Mouse (Mus musculus): ENCODE data around the gene Smyd1. TPM values are rescaled to one million over a fixed set of nuclear protein-coding genes. Genes with fewer than 3 reads are reported as not detected.
A peak's percentile ranks its signal among the peaks of the same experiment; 100 is the strongest.

The Smyd1 gene
- polyA plus RNA-seq, 1 experiment, result not detected

- Histone ChIP-seq H3K27me3 (ENCODE audit: control insufficient read depth) (no peaks in the 10 kb centered on the region), H3K4me1 (ENCODE audit: control insufficient read depth) (no peaks in the 10 kb centered on the region; the same call in 1 of the 2 replicates), H3K9me3 (ENCODE audit: control insufficient read depth, low read length) (no peaks in the 10 kb centered on the region), H3K4me3 (replicated peaks) (no peak overlapping the region), H3K36me3 (ENCODE audit: control insufficient read depth) (no peaks in the 10 kb centered on the region)
- TF ChIP-seq GATA1 (IDR thresholded peaks at IDR 0.05; ENCODE audit: low read length), result no peak
- TF ChIP-seq TAL1 (IDR thresholded peaks at IDR 0.05; ENCODE audit: low read length), result no peak
Observed at GRCm38 (mm10) chr6:71211917-71212316, 110.1 kb downstream of the Smyd1 start.

GRCm38 (mm10) chr6:71208691-71209090 lies 113.3 kb downstream of the Smyd1 start:
- Histone ChIP-seq H3K4me3 (replicated peaks) (no peak overlapping the region), H3K27me3 (ENCODE audit: control insufficient read depth) (no peaks in the 10 kb centered on the region), H3K9me3 (ENCODE audit: control insufficient read depth, low read length) (no peaks in the 10 kb centered on the region), H3K4me1 (ENCODE audit: control insufficient read depth) (no peaks in the 10 kb centered on the region; the same call in 1 of the 2 replicates), H3K36me3 (ENCODE audit: control insufficient read depth) (peaks cover 1% of the 10 kb centered on the region; the same call in 1 of the 2 replicates)
- no peak for TF ChIP-seq GATA1 (IDR thresholded peaks at IDR 0.05; ENCODE audit: low read length)
- TF ChIP-seq TAL1 (IDR thresholded peaks at IDR 0.05; ENCODE audit: low read length), result no peak

DNA sequence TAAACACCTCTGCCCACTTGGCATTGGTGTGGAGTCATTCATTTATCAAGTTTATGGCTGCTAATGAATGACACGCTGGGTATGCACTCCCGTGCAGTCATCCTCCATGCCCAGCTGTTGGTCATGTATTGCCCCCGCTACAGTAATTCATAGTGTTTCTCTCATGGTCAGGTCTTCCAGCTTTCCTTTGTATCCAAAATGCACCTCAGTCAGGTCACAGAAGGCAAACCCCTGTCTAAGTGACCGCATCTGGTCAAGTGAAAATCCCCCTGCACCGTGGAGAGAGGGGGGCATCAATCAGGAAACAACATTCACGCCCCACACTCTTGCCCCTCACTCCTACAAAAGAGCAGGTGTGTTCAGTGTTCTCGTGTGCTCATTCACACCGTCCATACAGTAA lies 117.9 kb downstream of the Smyd1 start:
- no peaks in the 10 kb centered on the region for H3K4me1 ChIP-seq (ENCODE audit: control insufficient read depth)
- no peaks in the 10 kb centered on the region for H3K27me3 ChIP-seq (ENCODE audit: control insufficient read depth)
- no peak overlapping the region for H3K4me3 ChIP-seq (replicated peaks)
- no peaks in the 10 kb centered on the region for H3K9me3 ChIP-seq (ENCODE audit: control insufficient read depth, low read length)
- H3K36me3 ChIP-seq (ENCODE audit: control insufficient read depth), result peaks cover 4% of the 10 kb centered on the region; the same call in 1 of the 2 replicates
- no peak for TF ChIP-seq TAL1 (IDR thresholded peaks at IDR 0.05; ENCODE audit: low read length)
- no peak for TF ChIP-seq GATA1 (IDR thresholded peaks at IDR 0.05; ENCODE audit: low read length)

GRCm38 (mm10) chr6:71203674-71204073 lies 118.4 kb downstream of the Smyd1 start:
- peaks cover 4% of the 10 kb centered on the region; the same call in 1 of the 2 replicates for H3K36me3 ChIP-seq (ENCODE audit: control insufficient read depth)
- no peaks in the 10 kb centered on the region for H3K4me1 ChIP-seq (ENCODE audit: control insufficient read depth)
- no peak overlapping the region for H3K4me3 ChIP-seq (replicated peaks)
- H3K27me3 ChIP-seq (ENCODE audit: control insufficient read depth), result no peaks in the 10 kb centered on the region
- TF ChIP-seq TAL1 (IDR thresholded peaks at IDR 0.05; ENCODE audit: low read length) (no peak), GATA1 (IDR thresholded peaks at IDR 0.05; ENCODE audit: low read length) (no peak)
- H3K9me3 ChIP-seq (ENCODE audit: control insufficient read depth, low read length), result no peaks in the 10 kb centered on the region

GRCm38 (mm10) chr6:71201925-71202324 lies 120.1 kb downstream of the Smyd1 start:
- Histone ChIP-seq H3K4me1 (ENCODE audit: control insufficient read depth) (no peaks in the 10 kb centered on the region), H3K36me3 (ENCODE audit: control insufficient read depth) (peaks cover 4% of the 10 kb centered on the region; the same call in 1 of the 2 replicates), H3K9me3 (ENCODE audit: control insufficient read depth, low read length) (no peaks in the 10 kb centered on the region), H3K27me3 (ENCODE audit: control insufficient read depth) (no peaks in the 10 kb centered on the region), H3K4me3 (replicated peaks) (no peak overlapping the region)
- TF ChIP-seq TAL1 (IDR thresholded peaks at IDR 0.05; ENCODE audit: low read length) (no peak), GATA1 (IDR thresholded peaks at IDR 0.05; ENCODE audit: low read length) (no peak)

- TF ChIP-seq GATA1 (IDR thresholded peaks at IDR 0.05; ENCODE audit: low read length) (no peak), TAL1 (IDR thresholded peaks at IDR 0.05; ENCODE audit: low read length) (no peak)
- Histone ChIP-seq H3K4me3 (replicated peaks) (peak within 1 kb of the TSS; percentile 8), H3K4me1 (ENCODE audit: control insufficient read depth) (no peaks in the 10 kb centered on the region), H3K36me3 (ENCODE audit: control insufficient read depth) (peaks cover 4% of the 10 kb centered on the region; the same call in 1 of the 2 replicates), H3K27me3 (ENCODE audit: control insufficient read depth) (no peaks in the 10 kb centered on the region), H3K9me3 (ENCODE audit: control insufficient read depth, low read length) (no peaks in the 10 kb centered on the region)
Observed at GRCm38 (mm10) chr6:71199612-71200011, 122.4 kb downstream of the Smyd1 start, which contains the start of gene Fabp1. Gene Fabp1, plus strand, starts transcription at chr6:71199827.

GRCm38 (mm10) chr6:71197636-71198535 lies 124.1 kb downstream of the Smyd1 start:
- no peaks in the 10 kb centered on the region; the same call in 1 of the 2 replicates for H3K36me3 ChIP-seq (ENCODE audit: control insufficient read depth)
- no peaks in the 10 kb centered on the region for H3K4me1 ChIP-seq (ENCODE audit: control insufficient read depth)
- H3K27me3 ChIP-seq (ENCODE audit: control insufficient read depth), result no peaks in the 10 kb centered on the region
- H3K4me3 ChIP-seq (replicated peaks), result no peak overlapping the region
- no peaks in the 10 kb centered on the region for H3K9me3 ChIP-seq (ENCODE audit: control insufficient read depth, low read length)
- TF ChIP-seq TAL1 (IDR thresholded peaks at IDR 0.05; ENCODE audit: low read length) (no peak), GATA1 (IDR thresholded peaks at IDR 0.05; ENCODE audit: low read length) (no peak)

DNA sequence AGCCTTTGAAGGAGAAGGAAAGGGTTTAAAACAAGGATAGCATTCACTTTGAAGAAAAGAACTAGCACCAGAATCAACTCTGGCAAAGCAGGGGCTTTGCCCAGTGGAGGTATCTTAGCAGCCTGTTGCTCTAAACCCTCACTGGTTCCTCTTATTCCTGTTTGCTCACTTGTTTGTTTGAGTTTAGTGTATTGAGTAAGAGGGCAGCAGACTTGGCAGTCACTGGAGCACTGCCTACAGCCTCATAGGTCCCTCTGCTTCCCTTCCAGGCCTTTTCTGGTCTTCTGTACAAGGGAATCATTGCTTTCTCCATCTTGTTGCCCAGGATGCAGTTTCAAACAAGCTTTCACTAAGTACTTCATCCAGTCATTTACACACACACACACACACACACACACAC lies 125.9 kb downstream of the Smyd1 start:
- Histone ChIP-seq H3K27me3 (ENCODE audit: control insufficient read depth) (no peaks in the 10 kb centered on the region), H3K36me3 (ENCODE audit: control insufficient read depth) (no peaks in the 10 kb centered on the region), H3K4me1 (ENCODE audit: control insufficient read depth) (no peaks in the 10 kb centered on the region), H3K9me3 (ENCODE audit: control insufficient read depth, low read length) (no peaks in the 10 kb centered on the region), H3K4me3 (replicated peaks) (no peak overlapping the region)
- TF ChIP-seq GATA1 (IDR thresholded peaks at IDR 0.05; ENCODE audit: low read length), result no peak
- no peak for TF ChIP-seq TAL1 (IDR thresholded peaks at IDR 0.05; ENCODE audit: low read length)

DNA sequence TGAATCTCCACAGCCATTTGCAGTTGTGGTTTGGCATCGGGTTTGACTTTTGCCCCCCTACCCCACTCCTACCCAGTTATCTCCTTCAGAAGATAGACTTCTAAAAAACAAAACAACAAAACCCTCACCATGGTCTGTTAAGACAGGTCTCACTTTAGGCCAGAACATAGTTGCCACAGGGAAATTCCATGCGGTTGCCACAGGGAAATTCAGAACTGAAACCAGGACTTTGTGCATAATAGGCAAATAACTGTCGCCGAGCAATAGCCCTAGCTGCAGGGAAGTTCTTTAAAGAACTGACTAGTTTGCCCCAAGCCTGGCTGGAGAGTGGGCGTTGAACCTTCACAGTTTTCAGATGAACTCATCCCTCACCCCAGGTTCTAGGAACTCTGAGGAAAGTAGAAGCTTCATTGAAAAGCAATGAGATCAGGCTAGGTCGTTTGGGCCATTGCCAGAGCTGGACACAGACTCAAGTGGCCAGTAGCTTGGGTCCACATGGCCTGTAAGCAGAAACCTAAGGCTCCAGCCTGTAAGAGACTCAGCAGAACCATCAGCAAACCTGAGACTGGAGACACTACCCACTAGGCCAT lies 128.8 kb downstream of the Smyd1 start:
- Histone ChIP-seq H3K4me3 (replicated peaks) (no peak overlapping the region), H3K9me3 (ENCODE audit: control insufficient read depth, low read length) (no peaks in the 10 kb centered on the region), H3K27me3 (ENCODE audit: control insufficient read depth) (no peaks in the 10 kb centered on the region), H3K4me1 (ENCODE audit: control insufficient read depth) (no peaks in the 10 kb centered on the region), H3K36me3 (ENCODE audit: control insufficient read depth) (no peaks in the 10 kb centered on the region)
- TF ChIP-seq GATA1 (IDR thresholded peaks at IDR 0.05; ENCODE audit: low read length), result no peak
- TF ChIP-seq TAL1 (IDR thresholded peaks at IDR 0.05; ENCODE audit: low read length), result no peak
